Mouse (Mus musculus) cortical plate, adult 2 months (tissue): ENCODE measurements at regions not wholly inside any gene's neighbourhood (a gene's known extent, or its start where the extent isn't known, plus 50 kb on each side); places are given as distances from the start of the nearest gene placed in this dataset.

Experiments
- CTCF ChIP-seq: fragments of 200-500 bp; IDR thresholded peaks from 2 replicates; pipeline ENCODE4 v1.5.1; 2011; ENCODE audit warnings: mild to moderate bottlenecking, control low read depth, low read length; ENCODE audit not compliant: insufficient read depth; ENCODE audit errors: extremely low read depth
- POLR2A ChIP-seq: fragments of 200-500 bp; IDR thresholded peaks from 2 replicates; pipeline ENCODE4 v1.6.1; 2011; ENCODE audit warnings: mild to moderate bottlenecking, low read length, control low read depth; ENCODE audit not compliant: insufficient read depth; ENCODE audit errors: extremely low read depth

DNA sequence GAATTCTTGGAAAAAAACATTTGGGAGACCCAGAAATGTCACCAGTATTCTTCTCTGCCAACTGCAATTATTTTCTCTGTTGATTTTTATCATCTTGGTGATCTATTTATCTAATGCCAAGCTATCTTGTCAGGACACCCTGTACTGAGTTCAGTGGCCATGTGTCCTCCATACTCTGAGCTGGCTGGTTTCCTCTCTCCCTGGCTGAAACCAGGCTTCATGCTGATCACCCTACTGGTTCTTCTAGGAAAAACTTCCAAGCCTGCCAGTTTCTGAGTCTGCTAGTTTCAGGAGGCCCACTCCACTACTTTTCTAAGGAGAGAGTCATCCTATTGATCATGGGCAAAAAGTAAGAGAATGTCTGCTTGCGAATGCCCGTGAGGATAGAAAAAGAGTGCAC, 1831.2 kb downstream of the Poteg start:
- no peak for TF ChIP-seq POLR2A
- no peak for TF ChIP-seq CTCF
